Mouse (Mus musculus) thymus, postnatal 0 days (tissue): ENCODE data around the gene Efcab11. TPM values are rescaled to one million over a fixed set of nuclear protein-coding genes. Genes with fewer than 3 reads are reported as not detected.
"Not testable (repeated sequence)": the region's sequence is repeated elsewhere in the genome, so short reads cannot be mapped to it uniquely, and the experiment has no call there.

Experiments used
- DNase-seq: peaks from one replicate; pipeline ENCODE4 v3.0.0-alpha.2; 2015; ENCODE audit warnings: low spot score
- polyA plus RNA-seq: library from polyadenylated mRNA; unstranded; fragments of >200 nt; fragmentation: Nextera tagmentation; extraction: Ambion mirVana; gene quantifications from 2 replicates; pipeline ENCODE4 v1.2.1, GENCODE M21; 2015

Gene Efcab11
- polyA plus RNA-seq, 1 experiment from 2014 or later, result 9.6 TPM

- no peak for DNase-seq
These were observed 9.6 kb downstream of the Efcab11 start for GRCm38 (mm10) chr12:99874609-99875008.

GRCm38 (mm10) chr12:99873443-99873842, 10.8 kb downstream of the Efcab11 start:
- no peak for DNase-seq

GRCm38 (mm10) chr12:99868821-99869220, 15.4 kb downstream of the Efcab11 start:
- no peak for DNase-seq

GRCm38 (mm10) chr12:99864613-99865012, 19.6 kb downstream of the Efcab11 start:
- DNase-seq, result no peak

- DNase-seq, result no peak
These were observed 23.3 kb downstream of the Efcab11 start for GRCm38 (mm10) chr12:99860981-99861380.

- no peak for DNase-seq
These were observed 24.7 kb downstream of the Efcab11 start for GRCm38 (mm10) chr12:99859391-99860100.

- no peak for DNase-seq
These were observed 25.6 kb downstream of the Efcab11 start for GRCm38 (mm10) chr12:99858664-99859063.

GRCm38 (mm10) chr12:99856011-99856410, 28.2 kb downstream of the Efcab11 start:
- no peak for DNase-seq

- DNase-seq, result no peak
These were observed 30.6 kb downstream of the Efcab11 start for GRCm38 (mm10) chr12:99853323-99854258.

GRCm38 (mm10) chr12:99849996-99850395, 34.2 kb downstream of the Efcab11 start:
- no peak for DNase-seq

- DNase-seq, result no peak
These were observed 39.3 kb downstream of the Efcab11 start for GRCm38 (mm10) chr12:99844951-99845350.

- DNase-seq, result peak; percentile 29
These were observed 45.5 kb downstream of the Efcab11 start for GRCm38 (mm10) chr12:99838703-99839102.

GRCm38 (mm10) chr12:99838109-99838508, 46.1 kb downstream of the Efcab11 start:
- DNase-seq, result no peak

- peak; percentile 16 for DNase-seq
These were observed 46.7 kb downstream of the Efcab11 start for GRCm38 (mm10) chr12:99837528-99837927.

- DNase-seq, result peak; percentile 12
These were observed 47.7 kb downstream of the Efcab11 start for GRCm38 (mm10) chr12:99836404-99837131.

- DNase-seq, result no peak
These were observed 50.8 kb downstream of the Efcab11 start for GRCm38 (mm10) chr12:99833476-99833875.

GRCm38 (mm10) chr12:99822591-99822990, 61.6 kb downstream of the Efcab11 start:
- no peak for DNase-seq

- peak; percentile 56 for DNase-seq
These were observed 62.8 kb downstream of the Efcab11 start for GRCm38 (mm10) chr12:99821309-99821934.

GRCm38 (mm10) chr12:99819186-99819974, 64.9 kb downstream of the Efcab11 start:
- no peak for DNase-seq

GRCm38 (mm10) chr12:99818006-99818405, 66.2 kb downstream of the Efcab11 start:
- DNase-seq, result not testable (repeated sequence)
